Mouse (Mus musculus): ENCODE results near the gene Rasgrf1.
"Not testable (repeated sequence)": the region's sequence is repeated elsewhere in the genome, so short reads cannot be mapped to it uniquely, and the experiment has no call there.

Rasgrf1 gene

DNA sequence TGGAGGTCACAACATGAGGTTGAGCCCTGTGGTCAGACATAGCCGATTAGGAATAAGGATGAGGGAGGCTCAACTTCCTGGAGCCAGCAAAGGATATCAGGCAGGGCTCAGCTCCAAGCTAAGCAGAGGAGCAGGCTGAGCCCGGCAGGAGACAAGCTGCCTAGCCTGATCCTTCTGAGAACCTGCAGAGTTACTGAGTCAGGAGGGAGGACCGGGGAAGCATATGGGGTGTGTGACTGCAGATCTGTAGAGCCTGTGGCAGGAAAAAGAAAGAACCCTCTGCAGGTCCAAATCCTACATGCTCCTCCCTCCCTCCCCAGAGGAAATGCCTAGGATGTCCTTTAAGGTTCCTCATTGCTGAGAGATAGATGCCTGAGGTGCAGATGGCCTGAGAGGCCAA is 62.6 kb downstream of the Rasgrf1 start:
- DNase-seq, result no peak

GRCm38 (mm10) chr9:89973856-89974255 is 64.1 kb downstream of the Rasgrf1 start:
- DNase-seq, result no peak

DNA sequence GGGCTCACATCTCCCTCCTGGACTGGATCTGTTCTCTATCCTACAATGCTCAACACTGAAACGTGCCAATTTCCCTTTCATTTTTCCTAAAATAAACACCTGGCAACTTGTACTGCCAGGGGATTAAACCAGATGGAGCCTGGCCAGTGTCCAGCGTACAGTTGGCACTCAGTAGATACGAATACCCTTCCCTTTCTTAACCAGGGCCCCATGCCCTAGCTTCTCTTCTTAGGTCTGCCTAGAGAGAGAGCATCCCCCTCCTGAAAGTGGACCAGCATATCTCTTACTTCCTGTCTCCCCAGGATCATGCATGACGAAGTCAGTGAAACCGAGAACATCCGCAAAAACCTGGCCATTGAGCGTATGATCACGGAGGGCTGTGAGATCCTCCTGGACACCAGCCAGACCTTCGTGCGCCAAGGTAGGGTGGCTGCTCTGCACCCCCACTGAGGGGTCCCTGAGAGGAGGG is 64.8 kb downstream of the Rasgrf1 start:
- DNase-seq, result no peak

GRCm38 (mm10) chr9:89976366-89976940 is 66.7 kb downstream of the Rasgrf1 start:
- DNase-seq, result no peak

- no peak for DNase-seq
Observed at GRCm38 (mm10) chr9:89979248-89979647, 69.5 kb downstream of the Rasgrf1 start.

DNA sequence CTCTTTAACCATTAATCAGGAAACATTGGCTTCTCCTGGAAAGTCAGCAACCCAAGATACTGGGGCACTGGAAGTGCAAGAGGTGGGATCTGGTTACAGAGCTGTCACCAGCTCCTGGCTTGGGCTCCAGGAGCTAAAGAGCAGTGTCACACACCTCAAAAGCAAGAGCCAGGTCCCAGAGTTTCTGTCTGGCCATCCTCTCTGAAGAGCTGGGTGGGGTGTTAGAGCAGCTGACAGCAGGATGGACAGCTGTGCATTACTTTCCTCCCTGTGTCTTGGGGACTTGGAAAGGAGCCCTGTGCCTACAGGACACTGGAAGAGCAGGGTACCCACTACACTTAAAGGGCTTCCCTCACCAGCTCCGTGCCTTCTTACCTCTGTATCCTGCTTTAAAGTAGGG is 72.5 kb downstream of the Rasgrf1 start:
- DNase-seq, result no peak

- no peak for DNase-seq
Observed at GRCm38 (mm10) chr9:89988053-89988452, 78.3 kb downstream of the Rasgrf1 start.

- DNase-seq, result no peak
Observed at GRCm38 (mm10) chr9:89988811-89989528, 79.3 kb downstream of the Rasgrf1 start.

DNA sequence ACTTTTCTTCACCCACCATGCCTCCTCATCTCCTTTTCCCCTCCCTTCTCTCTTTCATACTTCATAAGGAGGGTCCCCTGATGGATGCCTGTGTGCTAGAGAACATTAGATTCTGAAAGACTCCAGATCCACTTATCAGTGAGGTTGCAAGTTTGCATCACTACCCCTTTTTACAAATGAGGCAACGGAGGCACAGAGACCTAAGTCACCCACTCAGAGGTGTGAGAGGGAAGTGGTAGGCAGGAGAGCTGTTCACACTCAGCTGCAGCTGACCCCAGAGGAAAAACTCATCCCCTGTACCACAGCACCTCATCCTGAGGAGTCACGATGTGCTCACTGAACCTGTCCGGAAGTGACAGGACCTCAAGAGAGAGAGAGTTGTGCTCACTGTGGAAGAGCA is 96.7 kb downstream of the Rasgrf1 start:
- DNase-seq, result no peak

DNA sequence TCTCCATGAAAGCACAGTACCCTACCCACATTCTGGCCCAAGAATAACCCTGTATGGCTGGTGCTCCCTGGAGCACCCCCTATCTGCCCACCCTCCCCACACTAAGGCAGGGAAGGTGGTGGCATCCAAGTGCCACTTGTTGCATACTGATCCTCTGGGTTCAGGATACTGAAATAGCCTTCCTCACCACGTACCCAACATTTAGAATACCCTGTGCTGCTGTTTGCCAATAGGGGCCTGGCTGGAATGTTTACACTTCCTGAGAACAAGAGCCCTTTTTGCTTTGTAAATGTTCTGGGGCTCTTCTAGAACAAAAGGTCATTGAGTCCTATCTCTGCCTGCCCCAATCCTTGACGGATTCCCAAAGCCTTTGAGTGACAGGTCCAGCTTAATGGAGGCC is 97.4 kb downstream of the Rasgrf1 start:
- no peak for DNase-seq

DNA sequence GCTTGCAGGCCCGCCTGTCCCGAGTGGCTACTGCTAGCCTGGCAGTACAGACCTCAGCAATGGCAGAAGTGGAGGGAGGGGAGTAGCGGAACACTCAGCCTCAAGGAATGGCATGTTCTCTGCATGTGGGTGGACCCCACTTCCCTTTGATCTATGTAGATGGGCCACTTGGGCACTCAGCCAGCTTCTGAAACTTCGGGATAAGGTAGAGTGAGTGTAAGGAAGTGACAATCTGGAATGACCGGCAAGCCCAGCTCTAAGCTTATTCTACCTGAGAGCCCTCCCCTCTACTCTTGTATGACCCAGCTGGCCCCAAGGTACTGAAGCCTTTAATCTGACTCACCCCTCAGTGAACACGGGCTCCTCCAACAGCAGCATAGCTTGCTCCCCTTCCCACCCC is 98.4 kb downstream of the Rasgrf1 start:
- DNase-seq, result no peak

GRCm38 (mm10) chr9:90011849-90012248 is 102.1 kb downstream of the Rasgrf1 start:
- no peak for DNase-seq

GRCm38 (mm10) chr9:90014649-90015048 is 104.9 kb downstream of the Rasgrf1 start:
- no peak for DNase-seq

DNA sequence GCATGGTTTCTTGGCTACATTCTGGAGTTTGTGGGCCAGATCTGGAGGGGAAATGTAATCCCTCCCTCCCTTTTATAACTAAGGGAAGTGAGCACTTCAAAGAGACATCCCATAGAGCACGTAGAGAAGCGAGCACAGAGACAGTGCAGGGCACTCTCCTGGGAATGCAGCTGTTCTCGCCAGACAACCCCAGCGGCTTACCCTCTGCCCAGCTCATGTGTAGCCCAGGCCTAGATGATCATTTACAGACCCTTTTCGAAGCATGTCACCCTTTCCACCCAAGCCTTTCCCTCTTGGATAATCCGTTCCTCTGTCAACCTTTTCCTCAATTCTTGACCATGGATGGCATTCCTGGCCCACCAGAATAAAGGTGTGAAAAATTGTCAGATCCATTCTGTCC is 106.5 kb downstream of the Rasgrf1 start:
- no peak for DNase-seq

- DNase-seq, result no peak
Observed at GRCm38 (mm10) chr9:90020866-90021265, 111.2 kb downstream of the Rasgrf1 start.

GRCm38 (mm10) chr9:90021442-90021841 is 111.7 kb downstream of the Rasgrf1 start:
- no peak for DNase-seq

DNA sequence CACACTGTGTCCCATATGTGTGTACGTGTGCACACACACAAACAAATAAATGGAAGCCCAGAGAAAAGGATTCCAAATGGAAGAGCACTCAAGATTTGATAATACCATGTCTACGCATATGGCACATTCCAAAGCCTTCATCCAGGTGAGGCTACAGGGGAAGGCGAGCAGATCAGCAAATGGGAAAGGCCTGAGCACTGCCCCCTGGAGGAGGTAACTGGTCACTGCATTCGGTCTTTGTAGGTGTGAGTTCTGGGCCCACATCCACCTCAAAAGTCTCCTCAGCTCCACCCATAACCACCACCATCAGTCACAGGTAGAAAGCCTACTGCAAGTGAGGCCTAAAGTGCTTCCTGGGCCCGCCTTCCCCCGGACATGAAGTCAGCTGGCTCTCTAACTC is 118.0 kb downstream of the Rasgrf1 start:
- DNase-seq, result no peak

GRCm38 (mm10) chr9:90033922-90034321 is 124.2 kb downstream of the Rasgrf1 start:
- no peak for DNase-seq

DNA sequence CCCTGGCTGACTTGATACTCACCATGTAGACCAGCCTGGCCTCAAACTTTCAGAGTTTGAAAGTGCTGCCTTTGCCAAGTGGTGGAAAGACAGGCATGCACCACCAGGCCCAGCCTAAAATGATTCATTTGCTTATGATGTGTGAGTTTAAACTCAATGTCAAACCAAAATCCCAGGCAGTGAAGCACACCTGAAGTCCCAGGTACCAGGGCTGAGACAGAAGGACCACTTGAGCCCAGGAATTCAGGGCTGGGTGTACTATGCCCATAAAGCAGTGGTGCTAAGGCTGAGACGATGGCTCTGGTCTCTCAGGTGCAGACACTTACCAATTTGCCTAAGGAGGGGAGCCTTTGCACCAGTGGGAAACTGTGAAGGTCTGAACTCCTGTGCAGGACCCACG is 125.5 kb downstream of the Rasgrf1 start:
- DNase-seq, result no peak

- no peak for DNase-seq
Observed at GRCm38 (mm10) chr9:90035794-90036193, 126.1 kb downstream of the Rasgrf1 start.

- no peak for DNase-seq
Observed at GRCm38 (mm10) chr9:90036313-90036712, 126.6 kb downstream of the Rasgrf1 start.

- DNase-seq, result no peak
Observed at GRCm38 (mm10) chr9:90038535-90038934, 128.8 kb downstream of the Rasgrf1 start.

DNA sequence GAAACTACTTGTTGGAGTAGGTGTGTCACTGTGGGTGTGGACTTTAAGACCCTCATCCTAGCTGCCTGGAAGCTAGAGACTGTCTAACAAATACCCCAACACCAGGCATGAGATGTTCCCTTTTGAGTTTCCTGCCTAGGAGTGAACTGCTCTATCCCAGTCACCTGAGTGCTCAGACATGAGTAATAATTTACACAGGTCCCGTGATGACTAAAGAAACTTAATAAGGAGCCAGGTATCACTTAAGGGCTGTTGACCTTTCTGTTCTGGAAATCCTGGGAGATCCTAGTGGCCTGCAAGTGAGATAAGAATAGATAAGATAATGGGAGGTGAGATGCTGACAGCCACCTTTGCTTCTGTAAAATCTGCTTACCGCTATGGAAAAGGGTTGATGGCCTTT is 131.2 kb downstream of the Rasgrf1 start:
- no peak for DNase-seq

DNA sequence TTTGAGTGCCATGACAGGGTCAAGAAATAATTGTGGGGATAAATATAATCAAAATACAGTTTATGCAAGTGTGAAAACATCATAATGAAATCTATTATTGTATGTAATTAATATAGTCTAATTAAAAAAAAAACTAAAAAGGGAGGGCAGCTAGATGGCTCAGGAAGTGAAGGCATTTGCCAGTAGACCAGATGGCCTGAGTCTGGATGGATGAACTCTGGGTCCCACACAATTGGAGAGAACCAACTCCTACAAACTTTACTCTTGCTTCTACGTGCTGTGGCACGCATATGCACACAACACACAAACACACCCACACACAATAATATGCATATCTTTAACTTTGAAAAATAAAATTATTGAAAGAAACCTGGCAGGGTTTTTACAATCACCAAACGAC is 131.8 kb downstream of the Rasgrf1 start:
- no peak for DNase-seq

DNA sequence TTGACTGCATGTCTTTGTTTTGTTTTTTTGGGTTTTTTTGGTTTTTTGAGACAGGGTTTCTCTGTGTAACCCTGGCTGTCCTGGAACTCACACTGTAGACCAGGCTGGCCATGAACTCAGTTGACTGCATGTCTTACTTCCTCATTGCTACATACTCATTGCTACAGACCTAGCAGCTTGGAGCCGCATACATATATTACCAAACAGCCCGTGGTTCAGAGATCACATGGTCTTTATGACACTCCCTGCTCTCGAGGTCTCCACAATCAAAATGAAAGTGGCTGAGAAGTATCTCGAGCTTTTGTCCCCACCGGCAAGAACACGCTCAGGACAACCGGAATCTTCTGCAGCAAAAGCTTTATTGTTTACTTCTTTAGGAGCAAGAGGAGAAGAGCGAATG is 133.2 kb downstream of the Rasgrf1 start:
- not testable (repeated sequence) for DNase-seq

Data from thymus, postnatal 36 days (tissue).